Mouse (Mus musculus) urinary bladder, postnatal 4 days (tissue): ENCODE results near the gene Smim4.

Source experiments
- DNase-seq, 2 experiments: peaks; one replicate each; pipeline ENCODE4 v3.0.0; 2021 to 2022; ENCODE audit warnings: low spot score in 2 of 2

The Smim4 gene

DNA sequence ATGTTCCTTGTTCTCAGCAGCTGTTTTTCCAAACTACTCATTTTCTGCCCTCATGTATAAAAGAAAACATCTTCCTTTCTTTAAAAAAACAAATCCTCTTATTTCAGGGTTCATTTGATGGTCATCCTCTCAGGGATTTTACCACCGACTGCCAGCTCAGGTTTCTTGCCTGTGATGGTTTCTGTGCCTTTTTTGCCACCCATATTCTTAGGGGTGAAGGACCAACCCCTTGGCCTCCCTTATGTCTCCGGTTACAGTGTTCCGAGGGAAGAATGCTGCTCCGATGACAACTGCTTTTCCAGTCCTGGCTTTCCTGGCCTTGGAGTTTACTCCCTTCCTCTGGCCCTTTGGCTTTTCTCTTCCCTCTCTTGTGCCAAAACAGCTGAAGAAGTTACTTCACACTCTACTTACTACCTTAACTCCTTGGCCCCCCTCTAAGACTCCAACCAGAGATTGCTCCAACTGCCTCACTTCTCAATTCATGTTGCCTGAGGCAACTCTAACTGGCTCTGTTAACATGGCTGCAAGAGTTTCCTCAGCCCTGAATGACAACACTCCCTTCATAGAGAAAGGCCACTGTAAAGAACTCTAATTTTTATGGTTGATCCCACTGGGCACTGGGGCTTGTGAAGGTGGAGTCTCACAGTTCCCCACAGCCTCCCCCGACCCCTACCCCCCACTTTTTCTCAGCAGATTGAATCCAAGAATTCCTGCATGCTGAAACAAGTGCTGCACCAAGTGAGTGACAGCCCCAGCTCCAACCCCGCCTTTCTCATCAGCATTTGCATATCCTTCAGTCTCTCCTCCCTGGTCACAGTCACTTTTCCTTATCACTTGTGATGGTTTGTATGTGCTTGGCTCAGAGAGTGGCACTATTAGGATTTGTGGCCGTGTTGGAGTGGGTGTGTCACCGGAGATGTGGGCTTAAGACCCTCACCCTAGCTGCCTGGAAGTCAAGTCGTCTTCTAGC lies 3.4 kb downstream of the Smim4 start:
- DNase-seq = peak in 1 of 2 experiments; percentile 18

GRCm38 (mm10) chr14:31115522-31115921 lies 13.2 kb downstream of the Smim4 start:
- no peak for DNase-seq

GRCm38 (mm10) chr14:31114011-31114410 lies 14.7 kb downstream of the Smim4 start:
- DNase-seq = no peak

- no peak for DNase-seq
Measured at GRCm38 (mm10) chr14:31112187-31112586, 16.6 kb downstream of the Smim4 start.

DNA sequence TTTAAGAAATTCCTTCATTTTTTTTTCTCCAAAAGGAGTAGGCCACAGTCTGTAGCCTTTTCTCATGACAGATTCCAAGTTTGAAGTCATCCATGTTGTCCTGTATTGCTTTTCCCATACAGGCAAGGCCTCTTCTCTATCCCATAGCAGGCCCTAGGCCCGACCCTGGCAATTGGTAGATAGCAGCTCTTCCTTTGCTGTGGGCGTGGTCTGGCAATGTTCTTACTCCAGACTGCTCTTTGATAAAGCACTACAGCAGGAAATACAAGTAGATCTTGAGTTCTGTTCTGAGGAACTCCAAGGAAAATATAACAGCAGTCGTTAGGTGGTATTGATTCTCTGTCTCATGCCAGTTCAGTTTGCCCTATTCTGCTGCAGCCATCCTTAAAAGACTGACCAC lies 18.1 kb downstream of the Smim4 start:
- DNase-seq = no peak

GRCm38 (mm10) chr14:31105156-31105555 lies 23.6 kb downstream of the Smim4 start:
- no peak for DNase-seq

- DNase-seq = no peak
Measured at GRCm38 (mm10) chr14:31089918-31090317, 38.8 kb downstream of the Smim4 start.

- DNase-seq = no peak
Measured at GRCm38 (mm10) chr14:31088515-31088914, 40.2 kb downstream of the Smim4 start.

DNA sequence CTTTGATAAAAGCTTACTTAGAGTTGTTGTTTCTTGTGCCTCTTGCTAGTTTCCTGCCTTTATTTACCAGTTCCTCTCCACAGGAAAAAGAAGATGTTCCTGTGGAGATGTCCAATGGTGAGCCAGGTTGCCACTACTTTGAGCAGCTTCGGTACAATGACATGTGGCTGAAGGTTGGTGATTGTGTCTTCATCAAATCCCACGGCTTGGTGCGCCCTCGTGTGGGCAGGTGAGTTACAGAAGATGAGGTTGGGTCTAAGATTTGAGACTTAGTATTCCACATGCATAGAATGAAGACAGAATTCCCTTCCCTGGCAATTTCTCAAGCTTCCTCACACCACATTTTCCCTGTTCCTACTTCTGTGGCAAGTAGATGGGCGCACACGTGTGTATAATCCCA lies 41.3 kb downstream of the Smim4 start:
- DNase-seq = no peak

GRCm38 (mm10) chr14:31081147-31081546 lies 47.6 kb downstream of the Smim4 start:
- DNase-seq = no peak

DNA sequence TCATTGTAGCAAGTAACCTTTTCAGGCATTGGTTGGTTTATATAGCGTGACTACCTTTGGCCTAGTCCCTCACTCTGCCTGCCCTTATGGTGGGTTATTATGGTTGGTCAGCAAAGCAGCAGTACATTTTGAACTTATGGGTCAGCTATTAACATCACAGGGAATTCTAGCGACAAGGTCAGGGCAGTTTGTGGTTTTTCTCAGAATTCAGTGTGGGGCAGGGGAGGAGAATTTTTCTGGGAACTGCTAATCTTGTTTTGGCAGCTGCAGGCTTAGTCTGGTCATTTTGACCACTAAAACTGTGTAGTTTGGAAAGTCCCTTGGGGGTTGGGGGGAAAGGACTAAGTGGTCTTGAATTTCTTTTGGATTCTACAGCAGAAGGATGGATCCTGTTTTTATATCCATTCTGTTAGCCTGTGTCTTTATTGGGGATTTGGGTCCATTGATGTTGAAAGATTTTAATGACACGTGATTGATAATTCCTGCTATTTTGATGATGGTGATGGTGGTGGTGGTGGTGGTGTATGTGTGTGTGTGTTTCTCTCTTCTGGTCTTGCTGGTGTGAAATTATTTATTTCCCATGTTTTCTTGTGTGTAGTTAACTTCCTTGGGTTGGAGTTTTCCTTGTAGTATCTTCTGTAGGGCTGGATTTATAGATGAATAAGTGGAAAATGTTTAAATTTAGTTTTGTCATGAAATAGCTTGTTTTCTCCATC lies 49.3 kb downstream of the Smim4 start:
- no peak for DNase-seq

DNA sequence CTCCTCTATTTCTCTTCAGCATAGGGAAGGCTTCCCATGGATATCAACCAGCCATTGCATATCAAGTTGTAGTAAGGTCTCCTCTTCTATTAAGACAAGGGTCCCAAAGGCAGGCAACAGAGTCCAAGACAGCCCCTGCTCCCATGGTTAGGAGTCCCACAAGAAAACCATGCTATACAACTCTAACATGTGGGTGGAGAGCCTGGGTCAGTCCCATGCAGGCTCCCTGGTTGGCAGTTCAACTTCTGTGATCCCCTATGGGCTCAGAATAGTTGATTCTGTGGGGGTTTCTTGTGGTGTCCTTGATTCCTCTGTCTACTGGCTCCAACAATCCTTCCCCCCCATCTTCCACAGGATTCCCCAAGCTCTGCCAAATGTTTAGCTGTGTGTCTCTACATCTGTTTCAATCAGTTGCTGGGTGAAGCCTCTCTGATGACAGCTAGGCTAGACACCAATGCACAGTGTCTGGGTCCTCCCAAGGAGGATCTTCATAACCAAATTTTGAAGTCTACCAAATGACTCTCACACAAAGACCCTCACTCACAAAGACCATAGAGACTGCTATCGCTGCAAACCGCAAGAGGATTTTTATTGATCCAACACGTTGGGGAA lies 50.1 kb downstream of the Smim4 start:
- no peak for DNase-seq

GRCm38 (mm10) chr14:31069086-31069733 lies 59.5 kb downstream of the Smim4 start:
- DNase-seq = no peak

DNA sequence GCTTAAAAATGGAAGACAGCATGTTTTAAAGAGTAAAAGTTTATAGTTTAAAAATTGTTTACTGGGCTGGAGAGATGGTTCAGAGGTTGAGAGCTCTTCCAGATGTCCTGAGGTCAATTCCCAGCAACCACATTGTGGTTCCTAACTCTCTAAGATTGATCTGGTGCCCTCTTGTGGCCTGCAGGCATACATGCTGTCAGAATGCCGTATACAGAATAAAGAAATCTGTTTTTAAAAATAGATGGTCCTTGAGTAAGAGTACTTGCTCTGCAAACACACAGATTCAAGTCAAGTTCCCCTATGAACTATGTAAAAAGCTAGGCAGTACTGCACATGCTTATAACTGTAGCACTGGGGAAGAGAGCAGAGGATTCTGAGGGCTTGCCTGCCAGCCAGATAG lies 66.5 kb downstream of the Smim4 start:
- no peak for DNase-seq

- no peak for DNase-seq
Measured at GRCm38 (mm10) chr14:31045817-31046216, 82.9 kb downstream of the Smim4 start.

GRCm38 (mm10) chr14:31045296-31045695 lies 83.5 kb downstream of the Smim4 start:
- no peak for DNase-seq
